Mouse (Mus musculus): ENCODE results near the gene Dgat2.

- no peak for TF ChIP-seq E2F4 (IDR thresholded peaks at IDR 0.05; ENCODE audit: insufficient replicate concordance, low read depth, low read length)
- no peak for TF ChIP-seq MAX (IDR thresholded peaks at IDR 0.05; ENCODE audit: low read length)
Observed at GRCm38 (mm10) chr7:99132597-99132996, 49.9 kb downstream of the Dgat2 start.

Measured in CH12.LX (cell line).